Mouse (Mus musculus): ENCODE measurements at regions not wholly inside any gene's neighbourhood (a gene's known extent, or its start where the extent isn't known, plus 50 kb on each side); places are given as distances from the start of the nearest gene placed in this dataset.

- no peak for DNase-seq (ENCODE audit: low spot score)
- intact Hi-C loops (cut with DNase I), result no loop called here
Observed at GRCm38 (mm10) chr2:170294657-170295056, 133.0 kb downstream of the Bcas1 start.

GRCm38 (mm10) chr2:170291841-170292655 is 135.6 kb downstream of the Bcas1 start:
- DNase-seq (ENCODE audit: low spot score), result no peak
- intact Hi-C loops (cut with DNase I), result no loop called here

- intact Hi-C loops (cut with DNase I), result loop anchor here (2.0 kb wide), 1 partner anchor 21 kb away; no protein-coding TSS in a partner anchor
- DNase-seq (ENCODE audit: low spot score), result no peak
Observed at GRCm38 (mm10) chr2:170289378-170289960, 138.2 kb downstream of the Bcas1 start.

GRCm38 (mm10) chr2:170288787-170289186 is 138.9 kb downstream of the Bcas1 start:
- intact Hi-C loops (cut with DNase I), result loop anchor here (2.0 kb wide), 1 partner anchor 20 kb away; no protein-coding TSS in a partner anchor
- no peak for DNase-seq (ENCODE audit: low spot score)

- DNase-seq (ENCODE audit: low spot score), result no peak
- intact Hi-C loops (cut with DNase I), result loop anchor here (2.0 kb wide), 1 partner anchor 19 kb away; no protein-coding TSS in a partner anchor
Observed at GRCm38 (mm10) chr2:170288196-170288595, 139.4 kb downstream of the Bcas1 start.

- DNase-seq (ENCODE audit: low spot score), result peak; percentile 58
- intact Hi-C loops (cut with DNase I), result no loop called here
Observed at GRCm38 (mm10) chr2:170287301-170287885, 139.5 kb upstream of the Zfp217 start.

- DNase-seq (ENCODE audit: low spot score), result no peak
- intact Hi-C loops (cut with DNase I), result no loop called here
Observed at GRCm38 (mm10) chr2:170286773-170287172, 138.9 kb upstream of the Zfp217 start.

- intact Hi-C loops (cut with DNase I), result no loop called here
- DNase-seq (ENCODE audit: low spot score), result no peak
Observed at GRCm38 (mm10) chr2:170282463-170282862, 134.6 kb upstream of the Zfp217 start.

- intact Hi-C loops (cut with DNase I), result no loop called here
- no peak for DNase-seq (ENCODE audit: low spot score)
Observed at GRCm38 (mm10) chr2:170281311-170282008, 133.6 kb upstream of the Zfp217 start.

- no peak for DNase-seq (ENCODE audit: low spot score)
- intact Hi-C loops (cut with DNase I), result no loop called here
Observed at GRCm38 (mm10) chr2:170280733-170281132, 132.8 kb upstream of the Zfp217 start.

- no peak for DNase-seq (ENCODE audit: low spot score)
Observed at GRCm38 (mm10) chr2:170277896-170278295, 130.0 kb upstream of the Zfp217 start.

GRCm38 (mm10) chr2:170277182-170277767 is 129.4 kb upstream of the Zfp217 start:
- no peak for DNase-seq (ENCODE audit: low spot score)
- intact Hi-C loops (cut with DNase I), result no loop called here

More at GRCm38 (mm10) chr2:170277896-170278295, 130.0 kb upstream of the Zfp217 start:
- intact Hi-C loops (cut with DNase I), result no loop called here

- no peak for DNase-seq (ENCODE audit: low spot score)
- intact Hi-C loops (cut with DNase I), result no loop called here
Observed at GRCm38 (mm10) chr2:170275687-170276086, 127.8 kb upstream of the Zfp217 start.

GRCm38 (mm10) chr2:170269926-170270577 is 122.1 kb upstream of the Zfp217 start:
- intact Hi-C loops (cut with DNase I), result loop anchor here (2.0 to 5.0 kb wide), 3 partner anchors 19 to 72 kb away; no protein-coding TSS in a partner anchor

GRCm38 (mm10) chr2:170268080-170268479 is 120.2 kb upstream of the Zfp217 start:
- DNase-seq (ENCODE audit: low spot score), result peak; percentile 28
- intact Hi-C loops (cut with DNase I), result loop anchor here (2.0 to 5.0 kb wide), 3 partner anchors 21 to 74 kb away; no protein-coding TSS in a partner anchor

More at GRCm38 (mm10) chr2:170269926-170270577, 122.1 kb upstream of the Zfp217 start:
- no peak for DNase-seq (ENCODE audit: low spot score)

GRCm38 (mm10) chr2:170267152-170267551 is 119.2 kb upstream of the Zfp217 start:
- intact Hi-C loops (cut with DNase I), result loop anchor here (5.0 kb wide), 2 partner anchors 45 to 75 kb away; no protein-coding TSS in a partner anchor
- no peak for DNase-seq (ENCODE audit: low spot score)

- no peak for DNase-seq (ENCODE audit: low spot score)
- intact Hi-C loops (cut with DNase I), result loop anchor here (5.0 kb wide), 2 partner anchors 44 to 76 kb away; no protein-coding TSS in a partner anchor
Observed at GRCm38 (mm10) chr2:170266407-170267101, 118.7 kb upstream of the Zfp217 start.

GRCm38 (mm10) chr2:170263594-170263993 is 115.7 kb upstream of the Zfp217 start:
- intact Hi-C loops (cut with DNase I), result no loop called here
- no peak for DNase-seq (ENCODE audit: low spot score)
